Mouse (Mus musculus) CH12.LX (cell line): ENCODE data around the gene Rab37. TPM values are rescaled to one million over a fixed set of nuclear protein-coding genes. Genes with fewer than 3 reads are reported as not detected.

ENCODE experiments used
- DNase-seq: peaks from one replicate; pipeline ENCODE4 v3.0.0-alpha.2; 2013; ENCODE audit errors: extremely low read depth
- H3K27ac ChIP-seq: 2 replicates; pipeline ENCODE4 v1.5.1; 2012; ENCODE audit warnings: low read depth, mild to moderate bottlenecking, control low read depth, moderate library complexity; ENCODE audit not compliant: insufficient read depth
- H3K27me3 ChIP-seq: replicated peaks from 2 replicates; pipeline ENCODE3; 2012; ENCODE audit warnings: inconsistent platforms
- H3K36me3 ChIP-seq, 2 experiments: replicated peaks in 1 of 2; 2 replicates each; pipeline versions ENCODE3 to v1.6.1; 2012; ENCODE audit warnings: inconsistent platforms in 1 of 2, low read length in 1 of 2, mild to moderate bottlenecking in 1 of 2, mixed read lengths in 1 of 2, moderate library complexity in 1 of 2; ENCODE audit not compliant: control insufficient read depth in 1 of 2, insufficient read depth in 1 of 2
- H3K4me1 ChIP-seq, 2 experiments: 2 replicates each; pipeline ENCODE4 v1.6.1; 2012; ENCODE audit warnings: inconsistent platforms in 1 of 2, moderate library complexity in 1 of 2; ENCODE audit not compliant: insufficient read depth in 2 of 2, control insufficient read depth in 1 of 2
- H3K4me2 ChIP-seq: 2 replicates; pipeline ENCODE4 v1.6.1; 2012; ENCODE audit warnings: low read depth, mild to moderate bottlenecking, control low read depth; ENCODE audit not compliant: poor library complexity, insufficient read depth, severe bottlenecking
- H3K4me3 ChIP-seq, 3 experiments: fragments of 150-350 bp in 1 of 3; sonication (generic) in 1 of 3; replicated peaks in 1 of 3; 2 replicates each; pipeline versions ENCODE3 to v1.5.1; 2011 to 2012; ENCODE audit warnings: low read depth in 2 of 3, low read length in 2 of 3, mild to moderate bottlenecking in 2 of 3, moderate library complexity in 2 of 3, control low read depth in 1 of 3, improper control_type of control experiment in 1 of 3, inconsistent platforms in 1 of 3, mixed read lengths in 1 of 3; ENCODE audit not compliant: poor library complexity in 1 of 3
- H3K79me2 ChIP-seq: replicated peaks from 2 replicates; pipeline ENCODE4 v1.6.1; 2012; ENCODE audit warnings: mild to moderate bottlenecking, moderate library complexity; ENCODE audit not compliant: control insufficient read depth, poor library complexity, insufficient read depth, severe bottlenecking; ENCODE audit errors: extremely low read depth
- H3K9ac ChIP-seq: 2 replicates; pipeline ENCODE4 v1.6.1; 2012; ENCODE audit warnings: low read depth, mild to moderate bottlenecking, control low read depth, moderate library complexity; ENCODE audit not compliant: insufficient read depth
- H3K9me3 ChIP-seq: replicated peaks from 2 replicates; pipeline ENCODE3; 2012; ENCODE audit warnings: low read length, inconsistent platforms, mixed read lengths
- BHLHE40 ChIP-seq: IDR thresholded peaks from 2 replicates; pipeline ENCODE4 v1.6.1; 2011; ENCODE audit warnings: mild to moderate bottlenecking, low read depth, low read length, improper control_type of control experiment
- CHD2 ChIP-seq: IDR thresholded peaks from 2 replicates; pipeline ENCODE4 v1.6.1; 2011; ENCODE audit warnings: low read length, improper control_type of control experiment
- E2F4 ChIP-seq: IDR thresholded peaks from 2 replicates; pipeline ENCODE4 v1.6.1; 2011; ENCODE audit warnings: low read depth, low read length, improper control_type of control experiment; ENCODE audit not compliant: insufficient replicate concordance
- EP300 ChIP-seq: IDR thresholded peaks from 2 replicates; pipeline ENCODE4 v1.6.1; 2011; ENCODE audit warnings: low read length, improper control_type of control experiment
- ETS1 ChIP-seq: conservative IDR thresholded peaks from 2 replicates; pipeline ENCODE4 v1.6.1; 2012; ENCODE audit warnings: low read depth, mild to moderate bottlenecking, inconsistent platforms, low read length, improper control_type of control experiment, moderate library complexity
- GABPA ChIP-seq: IDR thresholded peaks from 2 replicates; pipeline ENCODE4 v1.6.1; 2012; ENCODE audit warnings: low read depth, low read length, improper control_type of control experiment, inconsistent platforms; ENCODE audit not compliant: insufficient replicate concordance
- HCFC1 ChIP-seq: IDR thresholded peaks from 2 replicates; pipeline ENCODE4 v1.6.1; 2012; ENCODE audit warnings: low read depth, mild to moderate bottlenecking, inconsistent platforms, low read length, improper control_type of control experiment
- JUN ChIP-seq: IDR thresholded peaks from 2 replicates; pipeline ENCODE4 v1.6.1; 2011; ENCODE audit warnings: low read depth, mild to moderate bottlenecking, low read length, improper control_type of control experiment, moderate library complexity; ENCODE audit not compliant: insufficient read depth
- JUND ChIP-seq: conservative IDR thresholded peaks from 2 replicates; pipeline ENCODE4 v1.6.1; 2011; ENCODE audit warnings: low read depth, low read length, improper control_type of control experiment
- KAT2A ChIP-seq: IDR thresholded peaks from 2 replicates; pipeline ENCODE4 v1.6.1; 2012; ENCODE audit warnings: low read length, improper control_type of control experiment, inconsistent platforms; ENCODE audit not compliant: insufficient replicate concordance
- MAFK ChIP-seq: IDR thresholded peaks from 2 replicates; pipeline ENCODE4 v1.6.1; 2011; ENCODE audit warnings: low read length, improper control_type of control experiment; ENCODE audit not compliant: insufficient replicate concordance
- MAX ChIP-seq: IDR thresholded peaks from 2 replicates; pipeline ENCODE4 v1.6.1; 2011; ENCODE audit warnings: low read length, improper control_type of control experiment
- MAZ ChIP-seq: IDR thresholded peaks from 2 replicates; pipeline ENCODE4 v1.6.1; 2012; ENCODE audit warnings: low read depth, mild to moderate bottlenecking, inconsistent platforms, low read length, improper control_type of control experiment, moderate library complexity
- MEF2A ChIP-seq: IDR thresholded peaks from 2 replicates; pipeline ENCODE4 v1.6.1; 2014; ENCODE audit warnings: low read depth, mild to moderate bottlenecking, inconsistent platforms, low read length, improper control_type of control experiment, borderline replicate concordance
- MXI1 ChIP-seq: IDR thresholded peaks from 2 replicates; pipeline ENCODE4 v1.6.1; 2011; ENCODE audit warnings: mild to moderate bottlenecking, low read depth, low read length, improper control_type of control experiment
- MYC ChIP-seq: IDR thresholded peaks from 2 replicates; pipeline ENCODE4 v1.6.1; 2011; ENCODE audit warnings: low read depth, mild to moderate bottlenecking, improper control_type of control experiment, low read length
- NELFE ChIP-seq: IDR thresholded peaks from 2 replicates; pipeline ENCODE4 v1.6.1; 2011; ENCODE audit warnings: low read depth, low read length, improper control_type of control experiment
- NRF1 ChIP-seq: IDR thresholded peaks from 2 replicates; pipeline ENCODE4 v1.6.1; 2014; ENCODE audit warnings: low read depth, mild to moderate bottlenecking, inconsistent platforms, low read length, improper control_type of control experiment, moderate library complexity
- PAX5 ChIP-seq: IDR thresholded peaks from 2 replicates; pipeline ENCODE4 v1.6.1; 2012; ENCODE audit warnings: low read length, inconsistent platforms, mixed read lengths
- POLR2A ChIP-seq: IDR thresholded peaks from 2 replicates; pipeline ENCODE4 v1.6.1; 2011; ENCODE audit warnings: low read depth, mild to moderate bottlenecking, improper control_type of control experiment, low read length
- POLR2AphosphoS2 ChIP-seq: IDR thresholded peaks from 2 replicates; pipeline ENCODE4 v1.6.1; 2011; ENCODE audit warnings: low read depth, low read length, improper control_type of control experiment
- RAD21 ChIP-seq: IDR thresholded peaks from 2 replicates; pipeline ENCODE4 v1.6.1; 2011; ENCODE audit warnings: low read depth, mild to moderate bottlenecking, low read length, improper control_type of control experiment, moderate library complexity
- RCOR1 ChIP-seq: conservative IDR thresholded peaks from 2 replicates; pipeline ENCODE4 v1.6.1; 2012; ENCODE audit warnings: low read depth, mild to moderate bottlenecking, inconsistent platforms, low read length, improper control_type of control experiment
- SIN3A ChIP-seq: IDR thresholded peaks from 2 replicates; pipeline ENCODE4 v1.6.1; 2012; ENCODE audit warnings: low read length, improper control_type of control experiment, inconsistent platforms
- SMC3 ChIP-seq: IDR thresholded peaks from 2 replicates; pipeline ENCODE4 v1.6.1; 2011; ENCODE audit warnings: low read depth, low read length, improper control_type of control experiment
- TBP ChIP-seq: conservative IDR thresholded peaks from 2 replicates; pipeline ENCODE4 v1.6.1; 2011; ENCODE audit warnings: low read depth, low read length, improper control_type of control experiment
- TCF12 ChIP-seq: IDR thresholded peaks from 2 replicates; pipeline ENCODE4 v1.6.1; 2014; ENCODE audit warnings: low read depth, mild to moderate bottlenecking, inconsistent platforms, low read length, improper control_type of control experiment
- UBTF ChIP-seq: IDR thresholded peaks from 2 replicates; pipeline ENCODE4 v1.6.1; 2012; ENCODE audit warnings: low read depth, mild to moderate bottlenecking, inconsistent platforms, low read length, improper control_type of control experiment, moderate library complexity
- USF1 ChIP-seq: IDR thresholded peaks from 2 replicates; pipeline ENCODE4 v1.6.1; 2014; ENCODE audit warnings: low read depth, mild to moderate bottlenecking, inconsistent platforms, low read length, improper control_type of control experiment
- USF2 ChIP-seq: conservative IDR thresholded peaks from 2 replicates; pipeline ENCODE4 v1.6.1; 2011; ENCODE audit warnings: low read depth, low read length, improper control_type of control experiment
- ZC3H11A ChIP-seq: IDR thresholded peaks from 2 replicates; pipeline ENCODE4 v1.6.1; 2012; ENCODE audit warnings: low read depth, mild to moderate bottlenecking, inconsistent platforms, low read length, improper control_type of control experiment
- ZMIZ1 ChIP-seq: IDR thresholded peaks from 2 replicates; pipeline ENCODE4 v1.6.1; 2012; ENCODE audit warnings: low read depth, mild to moderate bottlenecking, inconsistent platforms, low read length, improper control_type of control experiment
- ZNF384 ChIP-seq: IDR thresholded peaks from 2 replicates; pipeline ENCODE4 v1.6.1; 2012; ENCODE audit warnings: low read depth, low read length, improper control_type of control experiment, inconsistent platforms
- dilution Hi-C: fragments of 300-500 bp; cut with MboI; formaldehyde crosslinking; loops from 2 replicates; pipeline ENCODE4 v1.14.3; 2020; ENCODE audit warnings: low sequenced_read_pairs; ENCODE audit not compliant: extremely low pct_unique_long_range_greater_than_20kb, extremely low pct_ligation_motif_present
- in situ Hi-C: fragments of 300-500 bp; cut with MboI; formaldehyde crosslinking; loops from 3 replicates; pipeline ENCODE4 v1.14.3; 2019; ENCODE audit warnings: low sequenced_read_pairs, low pct_ligation_motif_present, low pct_unique_long_range_greater_than_20kb, mixed read lengths
- polyA plus RNA-seq: library from polyadenylated mRNA; unstranded; fragments of >175 nt; gene quantifications from 2 replicates; pipeline ENCODE4 v1.2.1, GENCODE M21; 2012; ENCODE audit warnings: low read depth; ENCODE audit not compliant: insufficient read length
- total RNA-seq, 2 experiments: library from RNA; depleted of rRNA; stranded (reverse); fragments of 300-350 nt in 1 of 2; fragments of >200 nt in 1 of 2; gene quantifications; 2 replicates each; pipeline ENCODE4 v1.2.3; 2012 to 2014

The Rab37 gene
- total and polyA plus RNA-seq, 3 experiments: 2.0 to 3.6 (median 2.3) TPM

DNA sequence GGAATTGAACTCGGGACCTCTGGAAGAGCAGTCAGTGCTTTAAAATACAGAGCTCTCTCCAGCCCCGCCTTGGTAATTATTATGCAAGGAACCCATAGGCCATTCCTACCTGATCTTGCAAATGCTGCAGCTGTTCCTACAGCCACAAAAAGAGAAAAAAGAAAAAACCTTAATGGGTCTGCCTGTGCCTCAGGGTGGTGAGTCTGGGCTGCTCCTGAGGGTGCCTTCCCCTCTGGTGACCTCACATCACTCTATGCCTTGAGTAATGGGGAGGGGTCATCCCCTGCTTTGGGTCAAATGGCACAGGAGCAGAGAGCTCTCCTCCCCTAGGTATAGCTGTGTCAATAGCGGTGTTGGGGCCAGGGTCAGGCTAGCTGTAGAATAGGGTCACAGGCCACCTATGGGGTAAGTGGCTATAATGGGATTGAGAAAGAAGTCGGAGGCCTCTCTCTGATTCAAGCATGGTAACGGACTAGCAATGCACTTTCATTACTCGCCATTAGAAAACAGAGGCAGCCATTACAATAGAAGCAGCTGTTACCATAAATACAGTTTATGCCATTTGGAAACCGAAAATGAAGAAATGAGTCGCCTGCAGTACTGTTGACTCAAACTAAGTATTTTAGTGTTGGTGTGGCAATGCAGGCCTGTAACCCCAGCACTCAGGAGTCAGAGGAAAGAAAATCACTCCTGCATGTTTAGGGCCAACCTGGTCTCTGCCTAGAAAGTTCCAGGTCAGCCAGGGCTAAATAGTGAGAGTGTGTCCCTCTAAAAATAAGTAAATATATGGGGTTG, 13.7 kb downstream of the Rab37 start (continued):
- 0 out of 2 replicates have a peak, but pooled peaks have one; percentile 66 for TF ChIP-seq E2F4
- TF ChIP-seq MEF2A: peak; percentile 100
- peak; percentile 53; the same call in 1 of the 2 replicates for TF ChIP-seq MXI1
- peak; percentile 79 for TF ChIP-seq ZNF384
- TF ChIP-seq TBP: peak; percentile 49; the same call in 1 of the 2 replicates
- peak; percentile 50 for TF ChIP-seq SMC3
- no peak for TF ChIP-seq USF1
- TF ChIP-seq GABPA: no peak
- peak; percentile 88 for TF ChIP-seq CHD2
- no peak for TF ChIP-seq ZMIZ1
- peak; percentile 94 for TF ChIP-seq BHLHE40

GRCm38 (mm10) chr11:115106638-115107037, 15.4 kb downstream of the Rab37 start:
- H3K36me3 ChIP-seq: no peaks in the 10 kb centered on the region
- peaks cover 8% of the 10 kb centered on the region for H3K9me3 ChIP-seq
- H3K4me2 ChIP-seq: no peak overlapping the region
- peak overlapping the region in 1 of 3 experiments; percentile 60 for H3K4me3 ChIP-seq
- H3K27me3 ChIP-seq: no peaks in the 10 kb centered on the region
- H3K27ac ChIP-seq: peak overlapping the region; percentile 83
- dilution Hi-C loops (no loop called here), in situ Hi-C loops (no loop called here)
- no peaks in the 10 kb centered on the region for H3K79me2 ChIP-seq
- DNase-seq: peak; percentile 94
- H3K9ac ChIP-seq: no peak overlapping the region
- peaks cover 35 to 77% of the 10 kb centered on the region in 2 experiments for H3K4me1 ChIP-seq
- TF ChIP-seq ETS1: peak; percentile 95
- TF ChIP-seq SIN3A: peak; percentile 91
- peak; percentile 99 for TF ChIP-seq MEF2A
- no peak for TF ChIP-seq E2F4
- no peak for TF ChIP-seq POLR2AphosphoS2
- TF ChIP-seq ZC3H11A: no peak; the same call in 1 of the 2 replicates
- TF ChIP-seq TCF12: peak; percentile 100
- no peak for TF ChIP-seq USF1
- TF ChIP-seq MAX: peak; percentile 76; the same call in 1 of the 2 replicates
- peak; percentile 100 for TF ChIP-seq JUND
- peak; percentile 37 for TF ChIP-seq SMC3
- peak; percentile 96 for TF ChIP-seq CHD2
- TF ChIP-seq MAFK: peak; percentile 92
- TF ChIP-seq USF2: no peak
- no peak for TF ChIP-seq GABPA
- peak; percentile 93 for TF ChIP-seq MYC
- TF ChIP-seq KAT2A: 0 out of 2 replicates have a peak, but pooled peaks have one; percentile 40
- TF ChIP-seq NRF1: no peak
- TF ChIP-seq MXI1: no peak; the same call in 1 of the 2 replicates
- no peak for TF ChIP-seq POLR2A
- peak; percentile 100 for TF ChIP-seq RCOR1
- TF ChIP-seq ZNF384: peak; percentile 54
- TF ChIP-seq HCFC1: peak; percentile 55
- TF ChIP-seq MAZ: peak; percentile 92
- TF ChIP-seq PAX5: no peak
- peak; percentile 25 for TF ChIP-seq RAD21
- peak; percentile 97 for TF ChIP-seq BHLHE40
- peak; percentile 100 for TF ChIP-seq EP300
- peak; percentile 99 for TF ChIP-seq JUN
- no peak for TF ChIP-seq TBP
- TF ChIP-seq UBTF: no peak
- TF ChIP-seq NELFE: peak; percentile 58; the same call in 1 of the 2 replicates
